Mouse (Mus musculus) embryonic fibroblast, embryonic 13.5 days (primary cell): ENCODE data around the gene Mrnip. TPM values are rescaled to one million over a fixed set of nuclear protein-coding genes. Genes with fewer than 3 reads are reported as not detected.

ENCODE experiments used
- H3K27ac ChIP-seq: 2 replicates; pipeline ENCODE4 v1.5.1; 2012; ENCODE audit warnings: low read length, control low read depth, inconsistent platforms; ENCODE audit not compliant: insufficient read depth
- H3K4me1 ChIP-seq: 2 replicates; pipeline ENCODE4 v1.6.1; 2011; ENCODE audit warnings: low read length; ENCODE audit not compliant: control insufficient read depth, insufficient read depth
- H3K4me3 ChIP-seq: 2 replicates; pipeline ENCODE4 v1.5.1; 2011; ENCODE audit warnings: mild to moderate bottlenecking, control low read depth, low read length; ENCODE audit not compliant: insufficient read depth
- CTCF ChIP-seq: IDR thresholded peaks from 2 replicates; pipeline ENCODE4 v1.5.1; 2011; ENCODE audit warnings: mild to moderate bottlenecking, control low read depth, low read length, moderate library complexity, borderline replicate concordance; ENCODE audit not compliant: insufficient read depth
- POLR2A ChIP-seq: IDR thresholded peaks from 2 replicates; pipeline ENCODE4 v1.6.1; 2011; ENCODE audit warnings: low read depth, mild to moderate bottlenecking, control low read depth, low read length, moderate library complexity
- polyA plus RNA-seq: library from polyadenylated mRNA; stranded (reverse); fragments of >200 nt; gene quantifications from 2 replicates; pipeline ENCODE4 v1.2.4, GENCODE M21; 2011; ENCODE audit warnings: low read depth; ENCODE audit not compliant: missing spikeins, insufficient read length

Mrnip gene
- polyA plus RNA-seq, 1 experiment = 2.9 TPM

DNA sequence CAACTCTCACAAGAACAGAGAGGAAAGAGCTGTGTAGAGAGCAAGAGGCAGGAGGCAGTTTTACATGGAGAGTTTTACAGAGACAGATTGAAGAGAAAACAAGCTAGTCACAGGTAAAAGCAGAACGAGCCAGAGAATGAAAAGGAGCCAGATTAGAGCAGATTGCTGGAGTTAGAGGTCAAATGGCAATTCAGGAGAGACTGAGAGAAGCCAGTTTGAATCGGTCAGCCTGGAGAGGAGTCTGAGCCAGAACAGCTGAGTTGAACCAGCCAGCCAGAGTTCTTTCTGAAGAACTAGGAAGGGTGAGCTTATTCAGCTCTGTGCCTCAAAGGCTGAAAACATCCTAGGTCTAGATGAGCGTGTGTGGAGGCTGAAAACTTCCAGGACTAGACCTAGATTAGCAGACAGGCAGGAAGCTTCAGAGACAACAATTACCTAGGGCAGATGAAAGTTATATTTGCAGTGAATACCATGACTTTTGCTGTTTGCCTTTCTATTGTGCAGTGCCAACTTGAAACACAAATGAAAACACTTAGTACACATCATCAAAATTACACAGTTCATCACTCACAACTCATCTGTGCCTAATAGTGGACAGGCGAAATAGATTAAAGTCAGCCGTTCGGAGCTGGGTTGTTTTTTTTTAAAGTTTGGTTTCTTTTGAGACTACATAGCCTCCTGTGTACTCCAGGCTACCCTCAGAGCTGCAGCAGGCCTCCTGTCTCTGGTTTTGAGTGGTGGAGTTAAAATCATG is 6.4 kb downstream of the Mrnip start:
- no peak overlapping the region for H3K27ac ChIP-seq
- TF ChIP-seq POLR2A (no peak), CTCF (no peak)
- H3K4me3 ChIP-seq = no peak overlapping the region
- H3K4me1 ChIP-seq = peaks cover 3% of the 10 kb centered on the region; the same call in 1 of the 2 replicates

DNA sequence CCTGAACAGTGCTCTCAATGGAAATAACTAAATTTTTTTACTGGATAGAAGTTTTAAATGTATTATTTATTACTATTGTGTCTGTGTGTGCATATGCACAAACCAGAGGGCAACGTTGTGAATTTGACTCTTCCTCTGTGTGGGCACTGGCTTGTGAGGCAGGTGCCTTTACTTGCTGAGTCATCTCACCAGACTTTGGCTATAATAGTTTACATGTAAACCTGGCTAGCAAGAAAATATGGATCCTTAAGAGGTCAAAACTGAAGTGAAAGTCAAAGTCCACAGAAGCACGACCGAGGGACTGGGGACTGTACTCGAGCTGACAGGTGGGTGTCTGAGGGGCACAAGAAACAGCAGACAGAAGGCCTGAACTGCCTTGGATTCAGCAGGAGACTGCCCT is 8.5 kb downstream of the Mrnip start:
- Histone ChIP-seq H3K27ac (no peak overlapping the region), H3K4me1 (no peaks in the 10 kb centered on the region), H3K4me3 (no peak overlapping the region)
- TF ChIP-seq POLR2A (no peak), CTCF (no peak)

DNA sequence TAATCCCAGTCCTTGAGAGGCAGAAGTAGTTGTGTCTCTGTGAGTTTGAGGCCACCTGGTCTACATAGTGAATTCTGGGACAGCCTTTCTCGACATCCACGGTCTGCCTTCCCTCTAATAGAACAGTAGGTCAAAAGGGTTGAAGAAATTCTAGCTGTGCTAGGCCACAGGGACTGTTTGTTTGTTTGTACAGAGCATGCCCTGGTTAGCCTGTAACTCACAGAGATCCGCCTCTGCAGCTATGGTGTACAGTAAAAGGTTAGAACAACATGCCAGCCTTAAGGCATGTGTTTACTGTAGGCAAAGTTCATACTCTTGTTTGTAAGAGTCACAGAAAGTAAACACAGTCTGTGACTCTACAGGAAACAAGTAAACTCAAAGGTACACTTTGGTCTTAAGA is 10.5 kb downstream of the Mrnip start:
- H3K4me3 ChIP-seq = no peak overlapping the region
- no peak for TF ChIP-seq POLR2A
- no peak for TF ChIP-seq CTCF
- H3K4me1 ChIP-seq = no peaks in the 10 kb centered on the region
- H3K27ac ChIP-seq = no peak overlapping the region

DNA sequence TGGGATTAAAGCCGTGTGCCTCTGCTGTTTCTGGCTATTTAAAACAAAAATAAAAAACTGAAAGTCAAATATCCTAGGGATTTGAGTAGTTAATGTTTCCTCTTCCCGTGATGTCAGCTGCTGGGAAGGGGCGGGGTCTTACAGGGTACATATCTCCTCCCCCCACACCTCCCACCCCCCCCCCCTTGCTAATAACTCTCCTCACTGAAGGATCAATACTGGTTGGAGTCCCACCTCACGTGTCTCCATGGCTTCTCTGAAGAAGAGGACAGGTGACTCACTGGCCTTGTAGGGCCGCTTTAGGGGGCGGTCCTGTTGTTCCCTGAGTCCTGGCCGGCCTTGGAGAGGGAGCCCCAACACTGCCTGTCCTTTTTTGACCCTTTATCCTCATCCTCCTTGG is 14.4 kb downstream of the Mrnip start:
- H3K4me3 ChIP-seq = no peak overlapping the region
- H3K27ac ChIP-seq = no peak overlapping the region
- no peak for TF ChIP-seq CTCF
- no peak for TF ChIP-seq POLR2A
- no peaks in the 10 kb centered on the region for H3K4me1 ChIP-seq

DNA sequence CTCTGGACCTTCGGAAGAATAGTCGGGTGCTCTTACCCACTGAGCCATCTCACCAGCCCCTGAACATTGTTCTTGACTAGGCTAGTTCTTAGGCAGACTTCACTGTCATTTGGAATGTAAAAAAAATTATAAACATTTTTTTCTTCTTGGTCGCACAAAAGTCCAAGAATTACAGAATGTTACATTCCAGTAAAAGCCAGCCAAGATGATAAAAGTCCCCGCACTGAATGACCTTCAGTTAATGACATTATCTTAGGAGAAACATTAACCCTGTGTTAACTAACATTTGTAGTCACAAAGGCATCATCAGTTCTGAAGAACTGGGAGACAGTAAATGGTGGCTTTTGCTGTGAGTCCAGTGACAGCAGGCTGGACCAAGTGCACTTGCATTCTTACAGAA is 16.1 kb downstream of the Mrnip start:
- Histone ChIP-seq H3K27ac (no peak overlapping the region), H3K4me3 (no peak overlapping the region), H3K4me1 (no peaks in the 10 kb centered on the region)
- TF ChIP-seq CTCF (no peak), POLR2A (no peak)

DNA sequence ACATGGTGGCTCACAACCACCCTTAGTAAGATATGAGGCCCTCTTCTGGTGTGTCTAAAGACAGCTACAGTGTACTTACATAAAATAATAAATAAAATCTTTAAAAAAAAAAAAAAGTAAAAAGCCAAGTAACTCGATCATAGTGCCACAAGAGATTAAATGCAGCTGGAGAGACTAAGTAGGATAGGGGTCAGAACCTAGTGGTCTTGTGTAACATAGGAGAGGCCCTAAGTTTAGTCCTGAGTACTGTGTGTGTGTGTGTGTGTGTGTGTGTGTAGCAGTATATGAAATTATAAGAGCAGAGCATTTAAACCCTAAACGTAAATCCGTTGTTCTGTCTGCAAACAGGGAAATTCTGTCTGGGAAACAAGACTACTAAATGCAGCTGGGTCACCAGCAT is 18.0 kb downstream of the Mrnip start:
- H3K4me1 ChIP-seq = no peaks in the 10 kb centered on the region
- no peak for TF ChIP-seq CTCF
- no peak for TF ChIP-seq POLR2A
- H3K27ac ChIP-seq = no peak overlapping the region
- H3K4me3 ChIP-seq = no peak overlapping the region

DNA sequence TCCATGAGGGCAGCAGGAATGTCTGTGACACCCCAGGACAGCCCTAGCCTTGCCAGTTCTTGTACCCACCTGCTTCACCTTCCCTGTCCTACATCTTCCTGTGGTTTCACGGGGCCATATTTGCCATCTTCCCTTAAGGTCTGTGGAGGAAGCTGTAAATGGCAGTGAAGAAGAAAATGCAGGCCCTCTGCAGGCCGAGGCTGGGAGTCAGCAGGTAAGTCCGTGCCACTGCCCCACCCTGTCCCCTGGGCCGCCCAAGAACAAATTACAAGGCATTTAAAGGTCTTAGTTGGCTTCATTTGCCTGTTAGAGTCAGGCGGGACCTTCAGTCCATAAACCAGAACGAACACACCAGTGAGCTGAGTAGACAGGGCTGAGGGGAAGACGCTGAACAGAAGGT is 19.8 kb downstream of the Mrnip start:
- Histone ChIP-seq H3K27ac (no peak overlapping the region), H3K4me1 (no peaks in the 10 kb centered on the region), H3K4me3 (no peak overlapping the region)
- TF ChIP-seq POLR2A (no peak), CTCF (no peak)

DNA sequence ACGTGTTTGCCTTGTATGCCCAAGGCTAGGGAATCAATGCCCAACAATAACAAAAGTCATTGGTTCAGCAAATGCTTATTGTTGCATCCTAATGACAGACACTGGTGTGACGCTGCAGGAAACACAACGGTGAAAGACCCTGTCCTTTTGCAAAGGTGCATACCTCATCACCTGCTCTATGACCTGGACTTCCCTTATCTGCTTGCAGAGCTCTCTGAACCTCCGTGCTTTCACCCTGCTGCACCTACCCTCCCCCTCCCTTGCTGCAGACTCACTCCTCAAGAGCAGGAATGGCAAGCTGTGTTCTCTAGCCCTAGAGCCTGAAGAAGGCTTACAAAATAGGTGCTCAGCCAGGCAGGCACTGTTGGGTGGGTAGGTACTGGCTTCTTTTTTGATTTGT is 20.5 kb downstream of the Mrnip start:
- no peak overlapping the region for H3K4me3 ChIP-seq
- H3K27ac ChIP-seq = no peak overlapping the region
- TF ChIP-seq POLR2A (no peak), CTCF (no peak)
- H3K4me1 ChIP-seq = no peaks in the 10 kb centered on the region

DNA sequence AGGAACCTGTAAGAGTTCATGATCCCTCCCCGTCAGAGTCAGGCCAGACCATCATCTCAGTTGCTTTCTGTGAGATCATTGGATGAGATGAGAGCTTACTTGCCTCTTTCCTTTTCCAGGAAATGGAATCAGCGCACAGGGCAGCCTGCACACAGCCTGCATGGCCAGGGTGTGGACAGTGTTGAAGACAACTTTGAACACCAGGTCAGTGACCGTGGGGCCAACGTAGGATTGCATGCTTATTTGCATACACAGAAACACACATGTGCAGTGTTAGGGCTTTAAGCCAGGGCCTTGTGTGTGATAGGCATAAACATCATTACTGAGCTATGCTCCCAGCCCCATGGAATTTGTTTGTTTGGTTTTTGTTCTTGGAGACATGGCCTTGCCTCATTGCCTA is 23.3 kb downstream of the Mrnip start:
- H3K27ac ChIP-seq = no peak overlapping the region
- no peak for TF ChIP-seq CTCF
- no peak for TF ChIP-seq POLR2A
- no peaks in the 10 kb centered on the region for H3K4me1 ChIP-seq
- no peak overlapping the region for H3K4me3 ChIP-seq

DNA sequence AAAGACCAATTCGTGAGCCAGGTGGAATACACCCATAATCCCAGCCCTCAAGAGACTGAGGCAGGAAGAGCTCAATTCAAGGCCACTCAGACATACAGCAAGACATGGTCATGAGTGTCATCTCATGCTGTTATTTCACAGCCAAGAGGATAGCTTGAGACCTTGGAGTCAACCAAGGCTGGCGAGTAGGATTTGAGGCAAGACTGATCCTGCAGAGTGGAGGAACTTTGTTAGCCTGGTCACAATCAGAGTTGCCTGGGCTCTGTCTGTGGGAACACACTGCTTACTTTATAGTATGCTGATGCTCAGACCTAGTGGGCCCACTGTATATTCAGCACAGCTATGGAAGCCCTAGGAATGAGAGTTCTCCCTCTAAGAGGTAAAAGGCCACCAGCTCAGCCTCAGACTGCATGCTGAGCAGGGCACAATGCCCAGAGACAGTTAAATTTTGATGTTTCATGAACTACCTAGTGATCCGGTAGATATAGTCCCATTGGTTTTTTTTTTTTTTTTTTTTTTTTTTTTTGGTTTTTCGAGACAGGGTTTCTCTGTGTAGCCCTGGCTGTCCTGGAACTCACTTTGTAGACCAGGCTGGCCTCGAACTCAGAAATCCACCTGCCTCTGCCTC is 24.1 kb downstream of the Mrnip start:
- no peaks in the 10 kb centered on the region for H3K4me1 ChIP-seq
- H3K4me3 ChIP-seq = no peak overlapping the region
- TF ChIP-seq POLR2A (no peak), CTCF (no peak)
- H3K27ac ChIP-seq = no peak overlapping the region

DNA sequence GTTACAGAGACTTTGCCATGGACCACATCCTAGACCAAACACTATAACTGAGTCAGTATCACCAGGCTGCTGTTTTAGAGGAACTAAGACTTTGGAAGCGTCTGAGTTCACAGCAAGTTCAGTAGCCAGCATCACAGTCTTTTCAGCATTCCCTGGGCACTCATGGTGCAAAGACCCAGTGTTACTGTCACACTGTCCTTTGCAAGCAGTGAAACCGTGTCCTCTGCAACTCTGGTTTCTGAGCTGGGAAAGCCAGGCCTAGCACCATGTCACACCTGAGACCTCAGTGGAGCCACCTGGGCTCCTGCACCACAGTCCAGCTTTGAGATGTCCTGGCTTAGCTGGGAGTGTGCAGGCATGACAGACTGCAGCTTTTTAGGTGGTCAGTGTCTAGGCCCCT is 24.7 kb downstream of the Mrnip start:
- TF ChIP-seq CTCF = no peak
- TF ChIP-seq POLR2A = no peak
- Histone ChIP-seq H3K4me1 (no peaks in the 10 kb centered on the region), H3K27ac (no peak overlapping the region), H3K4me3 (no peak overlapping the region)

DNA sequence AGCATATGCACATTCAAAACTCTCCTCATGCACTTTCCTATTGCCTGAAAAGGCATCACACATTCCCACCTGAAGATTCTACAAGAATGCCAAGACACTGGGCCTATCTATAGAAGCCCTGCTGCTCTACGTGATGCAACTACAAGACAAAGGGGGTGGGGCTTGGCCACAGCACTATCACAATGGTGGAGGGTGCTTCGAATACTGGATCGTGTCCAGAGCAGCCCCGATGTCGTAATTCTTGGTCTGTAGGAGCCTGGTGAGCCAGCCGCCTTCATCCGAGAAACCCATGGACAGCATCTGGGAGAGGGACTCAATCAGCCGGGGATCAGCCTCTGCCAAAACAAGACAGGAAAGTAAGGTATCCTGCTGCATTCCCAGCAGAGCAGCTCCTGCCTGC is 26.4 kb downstream of the Mrnip start:
- no peak for TF ChIP-seq POLR2A
- no peak for TF ChIP-seq CTCF
- H3K4me3 ChIP-seq = no peak overlapping the region
- H3K4me1 ChIP-seq = no peaks in the 10 kb centered on the region
- H3K27ac ChIP-seq = no peak overlapping the region
